Mouse (Mus musculus): ENCODE data around the gene Yars.

DNA sequence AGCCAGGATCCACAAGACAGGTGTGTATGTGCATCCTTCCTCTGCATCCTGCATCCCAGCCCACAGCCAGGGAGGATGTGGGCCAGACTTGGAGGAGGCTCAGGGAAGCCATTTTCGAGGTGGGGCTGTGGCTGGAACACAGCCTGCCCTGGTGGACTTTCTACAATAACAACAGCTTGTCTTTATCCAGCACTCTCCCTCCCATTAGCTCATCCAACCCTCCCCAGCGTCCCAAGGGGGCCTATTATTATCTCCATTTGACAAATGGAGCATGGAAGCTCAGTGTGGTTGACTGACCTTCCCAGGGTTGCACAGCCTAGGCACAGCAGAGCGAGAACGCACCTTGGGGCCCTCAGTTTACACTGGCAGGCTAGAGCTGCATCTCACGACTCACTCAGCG, 71.1 kb downstream of the Yars start:
- TF ChIP-seq POLR2A (IDR thresholded peaks at IDR 0.05; ENCODE audit: insufficient read depth, low read depth, low read length) (no peak), CTCF (IDR thresholded peaks at IDR 0.05; ENCODE audit: insufficient read depth, low read depth, low read length) (no peak)
